ENCODE assay signal across 27 mouse cellular contexts in the genomic region with DNA sequence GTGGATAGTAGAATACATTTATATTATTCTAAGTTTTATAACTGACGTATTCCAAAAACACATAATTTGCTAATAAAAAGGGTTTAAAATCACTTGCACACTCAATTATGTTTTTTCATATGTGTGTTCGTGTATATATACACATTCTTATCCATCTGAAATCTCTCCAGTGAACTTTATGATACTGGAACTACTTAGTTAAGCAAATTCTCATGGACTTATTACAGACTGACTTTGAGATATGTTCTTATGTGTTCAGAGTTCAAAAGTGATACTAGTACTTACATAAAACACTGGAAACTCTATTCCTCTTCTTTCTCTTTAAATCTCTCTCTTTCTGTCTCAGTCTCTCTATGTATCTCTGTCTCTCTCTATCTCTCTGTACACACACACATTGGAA. TPM values are rescaled to one million over a fixed set of nuclear protein-coding genes. Genes with fewer than 3 reads are reported as not detected.
DNase-seq lines count a peak whose midpoint lies in the region; ATAC-seq and TF ChIP-seq lines count a peak whose summit lies in the region.
"Had no signal": no experiment of that assay in that cellular context is flagged by ENCODE, and none has a peak within 500 bp of the region (broad histone marks: within the 10 kb centered on the region; RNA-seq: fewer than 3 reads in every experiment).

No protein-coding gene starts in this region.

- ATAC-seq in intestine, embryonic 15.5 days = peak; percentile 62; the same call in 1 of the 2 replicates
- peak; percentile 80 for ATAC-seq in intestine, embryonic 16.5 days
- peak; percentile 69; the same call in 1 of the 2 replicates for ATAC-seq in intestine, postnatal 0 days
- no peak for ATAC-seq in midbrain, embryonic 15.5 days (replicated peaks)
- ATAC-seq: activated CD4-positive, CD25-positive, alpha-beta regulatory T cell, adult 4 months; CD4-positive, CD25-positive, alpha-beta regulatory T cell, adult 4 months; Patski had no signal

- no peak for TF ChIP-seq CTCF in intestine, postnatal 0 days (IDR thresholded peaks at IDR 0.05; ENCODE audit: low read depth)

- intact Hi-C loops in gastrocnemius, postnatal 36 days (cut with DNase I) = no loop called here

- no peak overlapping the region for H3K4me3 ChIP-seq in intestine, embryonic 15.5 days (replicated peaks)
- no peak overlapping the region for H3K4me3 ChIP-seq in intestine, embryonic 16.5 days (ENCODE audit: low read length)
- H3K4me3 ChIP-seq in intestine, postnatal 0 days (ENCODE audit: low read depth, low read length) = no peak overlapping the region
- no peak overlapping the region for H3K4me3 ChIP-seq in midbrain, embryonic 15.5 days

- no peak for DNase-seq in gastrocnemius, postnatal 10 days
- DNase-seq in gastrocnemius, postnatal 36 days = no peak
- DNase-seq: adrenal gland, adult 2 months; adrenal gland, adult 8-10 months; adrenal gland, postnatal 10 days; adrenal gland, postnatal 14 days; adrenal gland, postnatal 25 days; adrenal gland, postnatal 36 days; B cell, adult 2 months; cerebellum, adult 11 months; cerebellum, adult 11-12 months; cerebellum, adult 18-20 months had no signal

- 81% methylated on average over 2 of the region's 2 CpGs for WGBS in intestine, embryonic 15.5 days
- WGBS in intestine, embryonic 16.5 days = 65% methylated on average over 2 of the region's 2 CpGs
- WGBS in intestine, postnatal 0 days = 52% methylated on average over 2 of the region's 2 CpGs
- 80% methylated on average over 2 of the region's 2 CpGs for WGBS in midbrain, embryonic 15.5 days

- no peak overlapping the region for H3K9ac ChIP-seq in intestine, embryonic 15.5 days
- H3K9ac ChIP-seq in intestine, embryonic 16.5 days (ENCODE audit: low read depth, low read length) = no peak overlapping the region
- no peak overlapping the region for H3K9ac ChIP-seq in intestine, postnatal 0 days (ENCODE audit: low read depth, low read length)
- no peak overlapping the region for H3K9ac ChIP-seq in midbrain, embryonic 15.5 days

- no peaks in the 10 kb centered on the region for H3K27me3 ChIP-seq in intestine, embryonic 15.5 days (replicated peaks)
- no peaks in the 10 kb centered on the region for H3K27me3 ChIP-seq in intestine, embryonic 16.5 days (replicated peaks; ENCODE audit: control insufficient read depth, insufficient read depth, low read length)
- H3K27me3 ChIP-seq in intestine, postnatal 0 days (replicated peaks; ENCODE audit: control insufficient read depth, insufficient read depth, low read length) = no peaks in the 10 kb centered on the region
- H3K27me3 ChIP-seq in midbrain, embryonic 15.5 days (replicated peaks) = no peaks in the 10 kb centered on the region
- H3K27me3 ChIP-seq: CH12.LX had no signal

- H3K9me3 ChIP-seq in intestine, embryonic 15.5 days = no peaks in the 10 kb centered on the region
- no peaks in the 10 kb centered on the region for H3K9me3 ChIP-seq in intestine, embryonic 16.5 days (ENCODE audit: control insufficient read depth, low read length)
- H3K9me3 ChIP-seq in intestine, postnatal 0 days (ENCODE audit: control insufficient read depth) = no peaks in the 10 kb centered on the region
- H3K9me3 ChIP-seq in midbrain, embryonic 15.5 days = no peaks in the 10 kb centered on the region
- H3K9me3 ChIP-seq: G1E had no signal

- H3K27ac ChIP-seq in intestine, embryonic 15.5 days = no peak overlapping the region
- no peak overlapping the region for H3K27ac ChIP-seq in intestine, embryonic 16.5 days (ENCODE audit: low read length)
- no peak overlapping the region for H3K27ac ChIP-seq in intestine, postnatal 0 days (ENCODE audit: low read depth, low read length)
- H3K27ac ChIP-seq in midbrain, embryonic 15.5 days = no peak overlapping the region

- H3K36me3 ChIP-seq in intestine, embryonic 15.5 days = no peaks in the 10 kb centered on the region
- H3K36me3 ChIP-seq in intestine, embryonic 16.5 days (ENCODE audit: control insufficient read depth, insufficient read depth, low read length) = no peaks in the 10 kb centered on the region
- H3K36me3 ChIP-seq in intestine, postnatal 0 days (ENCODE audit: control insufficient read depth, insufficient read depth) = no peaks in the 10 kb centered on the region
- H3K36me3 ChIP-seq in midbrain, embryonic 15.5 days (replicated peaks) = no peaks in the 10 kb centered on the region
- H3K36me3 ChIP-seq: G1E had no signal

- no peak overlapping the region for H3K4me2 ChIP-seq in intestine, embryonic 15.5 days (replicated peaks)
- H3K4me2 ChIP-seq in intestine, embryonic 16.5 days (ENCODE audit: low read depth, low read length) = no peak overlapping the region
- no peak overlapping the region for H3K4me2 ChIP-seq in intestine, postnatal 0 days (replicated peaks; ENCODE audit: low read depth)
- no peak overlapping the region for H3K4me2 ChIP-seq in midbrain, embryonic 15.5 days

- H3K4me1 ChIP-seq in intestine, embryonic 15.5 days (replicated peaks) = no peaks in the 10 kb centered on the region
- no peaks in the 10 kb centered on the region for H3K4me1 ChIP-seq in intestine, embryonic 16.5 days (ENCODE audit: control insufficient read depth, insufficient read depth, low read length)
- H3K4me1 ChIP-seq in intestine, postnatal 0 days (replicated peaks; ENCODE audit: control insufficient read depth, insufficient read depth, low read length) = no peaks in the 10 kb centered on the region
- H3K4me1 ChIP-seq in midbrain, embryonic 15.5 days = no peaks in the 10 kb centered on the region

RNA-seq across cellular contexts. Expression of a gene that starts 31.5 kb away (rescaled TPM):
- not detected in 2 replicates for polyA plus RNA-seq in intestine, embryonic 15.5 days (2015; fragmentation: Nextera tagmentation; extraction: Ambion mirVana)
- not detected in 2 replicates for polyA plus RNA-seq in intestine, embryonic 16.5 days (2015; fragmentation: Nextera tagmentation; extraction: Ambion mirVana)
- not detected in 2 replicates for polyA plus RNA-seq in intestine, postnatal 0 days (2015; fragmentation: Nextera tagmentation; extraction: Ambion mirVana)
- 0.06 TPM in 1 of 2 replicates, not detected in the other for polyA plus RNA-seq in midbrain, embryonic 15.5 days (2015; fragmentation: Nextera tagmentation; extraction: Ambion mirVana)
- total RNA-seq in gastrocnemius, postnatal 10 days (2021) = not detected
- not detected for total RNA-seq in gastrocnemius, postnatal 36 days (2021)
- total RNA-seq: adrenal gland, adult 18-20 months; adrenal gland, adult 2 months; adrenal gland, adult 8-10 months; adrenal gland, postnatal 10 days; adrenal gland, postnatal 14 days; adrenal gland, postnatal 25 days; adrenal gland, postnatal 36 days; adrenal gland, postnatal 4 days; CH12.LX; ES-E14; G1E; MEL had no signal
- polyA plus RNA-seq: activated CD4-positive, CD25-positive, alpha-beta regulatory T cell, adult 4 months; adrenal gland, adult 2 months; brain, embryonic 14.5 days; C2C12; CD4-positive, CD25-positive, alpha-beta regulatory T cell, adult 4 months; G1E had no signal

RNA-seq across cellular contexts. Expression of a gene that starts 57.0 kb away (rescaled TPM):
- polyA plus RNA-seq in intestine, embryonic 15.5 days (2015; fragmentation: Nextera tagmentation; extraction: Ambion mirVana) = 2.3 and 3.0 TPM in 2 replicates
- polyA plus RNA-seq in intestine, embryonic 16.5 days (2015; fragmentation: Nextera tagmentation; extraction: Ambion mirVana) = 7.4 and 13.6 TPM in 2 replicates
- polyA plus RNA-seq in intestine, postnatal 0 days (2015; fragmentation: Nextera tagmentation; extraction: Ambion mirVana) = 74.9 and 83.8 TPM in 2 replicates
- polyA plus RNA-seq in midbrain, embryonic 15.5 days (2015; fragmentation: Nextera tagmentation; extraction: Ambion mirVana) = not detected in 2 replicates
- total RNA-seq in gastrocnemius, postnatal 10 days (2021) = not detected
- not detected for total RNA-seq in gastrocnemius, postnatal 36 days (2021)
- total RNA-seq: adrenal gland, adult 18-20 months; adrenal gland, adult 2 months; adrenal gland, adult 8-10 months; adrenal gland, postnatal 10 days; adrenal gland, postnatal 14 days; adrenal gland, postnatal 25 days; adrenal gland, postnatal 36 days; adrenal gland, postnatal 4 days; CH12.LX; ES-E14; G1E; MEL had no signal
- polyA plus RNA-seq: activated CD4-positive, CD25-positive, alpha-beta regulatory T cell, adult 4 months; adrenal gland, adult 2 months; brain, embryonic 14.5 days; C2C12; CD4-positive, CD25-positive, alpha-beta regulatory T cell, adult 4 months; G1E; Patski had no signal
